Mouse (Mus musculus) Patski (cell line): ENCODE data around the gene Agpat2. TPM values are rescaled to one million over a fixed set of nuclear protein-coding genes. Genes with fewer than 3 reads are reported as not detected.

Source experiments
- ATAC-seq: fragments of 100-300 bp; one replicate; pipeline ENCODE4 v1.8.0; 2021
- CTCF ChIA-PET: fragments of 350-600 bp; sonication (Branson Sonifier 250); formaldehyde crosslinking; loops from one replicate; lab custom pipeline; 2022; ENCODE audit warnings: inconsistent platforms; lab: Charles Lee
- POLR2A ChIA-PET: fragments of 350-600 bp; sonication (Branson Sonifier 250); formaldehyde crosslinking; loops from one replicate; lab custom pipeline; 2022; ENCODE audit warnings: antibody characterized with exemption, inconsistent platforms; lab: Charles Lee
- DNase-seq: peaks from one replicate; pipeline ENCODE4 v3.0.0-alpha.2; 2011; ENCODE audit warnings: low read depth, low spot score
- H3K27me3 ChIP-seq: fragments of 371-371 bp; one replicate; pipeline ENCODE4 v1.5.1; 2021
- CTCF ChIP-seq: fragments of 100-300 bp; IDR thresholded peaks from one replicate; pipeline ENCODE4 v1.5.1; 2021
- in situ Hi-C: fragments of 300-500 bp; cut with MboI; formaldehyde crosslinking; loops from 3 replicates; pipeline ENCODE4 v1.11.1; 2018; ENCODE audit warnings: low pct_unique_long_range_greater_than_20kb, mixed read lengths
- polyA plus RNA-seq: library from polyadenylated mRNA; unstranded; gene quantifications from one replicate; pipeline ENCODE4 v1.2.3, GENCODE M21; 2021

Agpat2 gene
- polyA plus RNA-seq, 1 experiment from 2014 or later: 41.6 TPM

GRCm38 (mm10) chr2:26547481-26547880, 56.7 kb downstream of the Agpat2 start:
- in situ Hi-C loops: no loop called here
- POLR2A ChIA-PET: no interaction called here
- H3K27me3 ChIP-seq: no peaks in the 10 kb centered on the region
- no peak for DNase-seq
- TF ChIP-seq CTCF: no peak
- CTCF ChIA-PET: interaction anchor here (1.1 to 2.3 kb wide), 4 partner anchors 9 to 100 kb away, joined by 3 to 9 read pairs (median 5); no protein-coding TSS in a partner anchor
- no peak for ATAC-seq

- ChIA-PET POLR2A (interaction anchor here (0.8 kb wide), 1 partner anchor 99 kb away, joined by 3 read pairs; the partner anchor contains the start of gene Sec16a), CTCF (interaction anchor here (1.4 kb wide), 1 partner anchor 14 kb away, joined by 3 read pairs; no protein-coding TSS in a partner anchor)
- no peak for ATAC-seq
- H3K27me3 ChIP-seq: no peaks in the 10 kb centered on the region
- DNase-seq: no peak
- in situ Hi-C loops: no loop called here
- no peak for TF ChIP-seq CTCF
These were observed 60.0 kb downstream of the Agpat2 start for GRCm38 (mm10) chr2:26544265-26544664.

- no peak for TF ChIP-seq CTCF
These were observed 60.4 kb downstream of the Agpat2 start for GRCm38 (mm10) chr2:26543768-26544167.

GRCm38 (mm10) chr2:26543155-26543554, 61.1 kb downstream of the Agpat2 start:
- DNase-seq (no peak), ATAC-seq (no peak)
- no peaks in the 10 kb centered on the region for H3K27me3 ChIP-seq
- CTCF ChIA-PET: interaction anchor here (1.4 kb wide), 1 partner anchor 13 kb away, joined by 3 read pairs; no protein-coding TSS in a partner anchor
- in situ Hi-C loops: no loop called here
- no peak for TF ChIP-seq CTCF
- POLR2A ChIA-PET: interaction anchor here (0.8 kb wide), 1 partner anchor 98 kb away, joined by 3 read pairs; the partner anchor contains the start of gene Sec16a

More at GRCm38 (mm10) chr2:26543768-26544167, 60.4 kb downstream of the Agpat2 start:
- no peak for ATAC-seq
- POLR2A ChIA-PET: interaction anchor here (0.8 kb wide), 1 partner anchor 99 kb away, joined by 3 read pairs; the partner anchor contains the start of gene Sec16a
- CTCF ChIA-PET: interaction anchor here (1.4 kb wide), 1 partner anchor 14 kb away, joined by 3 read pairs; no protein-coding TSS in a partner anchor
- in situ Hi-C loops: no loop called here
- no peak for DNase-seq
- H3K27me3 ChIP-seq: no peaks in the 10 kb centered on the region

Other genes with a start within 250 kb of the Agpat2 start
- 0.50 TPM for gene Card9, start 243.5 kb downstream of the Agpat2 start, polyA plus RNA-seq
- gene Snapc4, start 223.8 kb downstream of the Agpat2 start, polyA plus RNA-seq: 32.7 TPM
- 89.9 TPM for gene Entr1, start 215.1 kb downstream of the Agpat2 start, polyA plus RNA-seq
- gene Pmpca, start 215.1 kb downstream of the Agpat2 start, polyA plus RNA-seq: 99.2 TPM
- gene Inpp5e, start 195.2 kb downstream of the Agpat2 start, polyA plus RNA-seq: 31.6 TPM
- gene Sec16a, start 159.2 kb downstream of the Agpat2 start, polyA plus RNA-seq: 49.4 TPM
- gene Notch1, start 87.8 kb downstream of the Agpat2 start, polyA plus RNA-seq: 7.6 TPM
- gene Egfl7, start 24.4 kb downstream of the Agpat2 start, polyA plus RNA-seq: 9.4 TPM
- not detected for gene Gm20532, start 17.8 kb downstream of the Agpat2 start, polyA plus RNA-seq
- gene Fam69b, start 24.0 kb upstream of the Agpat2 start, polyA plus RNA-seq: 57.3 TPM
- gene Lcn4, start 66.9 kb upstream of the Agpat2 start, polyA plus RNA-seq: not detected